Mouse (Mus musculus): ENCODE data around the gene Gm17387. TPM values are rescaled to one million over a fixed set of nuclear protein-coding genes. Genes with fewer than 3 reads are reported as not detected.

Gene Gm17387
- polyA plus RNA-seq, 1 experiment: not detected

DNA sequence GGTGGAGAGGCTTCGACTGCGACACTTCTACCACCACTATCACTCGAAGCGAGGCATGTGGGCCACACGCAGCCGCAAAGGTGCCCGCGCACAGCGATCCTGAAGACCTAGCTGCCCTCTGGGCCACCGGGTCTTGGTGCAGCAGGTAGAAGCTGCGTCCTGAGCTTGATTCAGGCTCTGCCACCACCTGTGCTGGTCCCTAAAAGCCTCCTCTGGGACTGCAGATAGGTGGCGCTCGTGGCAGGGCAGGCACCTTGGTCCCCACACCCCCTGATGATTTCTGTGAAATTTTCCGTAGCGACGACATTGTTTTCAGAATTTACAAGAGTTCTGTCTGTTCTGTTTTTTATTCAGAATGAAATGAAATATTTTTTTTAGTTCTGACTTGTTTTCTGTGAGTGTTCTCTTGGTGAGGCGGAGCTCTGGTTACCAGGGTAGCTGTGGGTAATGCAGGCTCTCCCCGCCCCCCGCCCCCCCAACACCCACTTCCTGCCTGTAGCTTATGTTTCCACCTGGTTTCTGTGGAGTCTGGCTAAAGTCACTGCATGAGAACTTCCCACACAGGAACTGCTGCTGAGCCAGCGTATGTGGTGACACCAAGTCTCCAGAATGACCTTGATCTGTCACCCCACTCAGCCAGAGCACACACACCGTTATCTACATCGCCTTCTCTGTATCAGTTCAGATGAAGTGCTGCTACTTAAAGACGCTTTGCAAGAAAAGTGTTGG is 43.2 kb downstream of the Gm17387 start:
- no peak overlapping the region for H3K9ac ChIP-seq (ENCODE audit: low read depth, poor library complexity, severe bottlenecking)
- peaks cover 5% of the 10 kb centered on the region for H3K4me1 ChIP-seq (ENCODE audit: control insufficient read depth, insufficient read depth, low read length)
- H3K27ac ChIP-seq (ENCODE audit: insufficient read depth, low read length): no peak overlapping the region
- peaks cover 5% of the 10 kb centered on the region; the same call in 1 of the 2 replicates for H3K36me3 ChIP-seq (ENCODE audit: control insufficient read depth, insufficient read depth, low read length, poor library complexity, severe bottlenecking)
- no peaks in the 10 kb centered on the region for H3K9me3 ChIP-seq (replicated peaks; ENCODE audit: control insufficient read depth, insufficient read depth, low read length, poor library complexity, severe bottlenecking)
- H3K27me3 ChIP-seq (ENCODE audit: control insufficient read depth, insufficient read depth, low read length, poor library complexity, severe bottlenecking): no peaks in the 10 kb centered on the region
- H3K4me3 ChIP-seq (ENCODE audit: low read depth, low read length): peak overlapping the region; percentile 22; the same call in 1 of the 2 replicates
- TF ChIP-seq POLR2A (IDR thresholded peaks at IDR 0.05; ENCODE audit: insufficient read depth, low read length): no peak
- peak; percentile 86 for TF ChIP-seq CTCF (IDR thresholded peaks at IDR 0.05; ENCODE audit: low read depth, low read length)

DNA sequence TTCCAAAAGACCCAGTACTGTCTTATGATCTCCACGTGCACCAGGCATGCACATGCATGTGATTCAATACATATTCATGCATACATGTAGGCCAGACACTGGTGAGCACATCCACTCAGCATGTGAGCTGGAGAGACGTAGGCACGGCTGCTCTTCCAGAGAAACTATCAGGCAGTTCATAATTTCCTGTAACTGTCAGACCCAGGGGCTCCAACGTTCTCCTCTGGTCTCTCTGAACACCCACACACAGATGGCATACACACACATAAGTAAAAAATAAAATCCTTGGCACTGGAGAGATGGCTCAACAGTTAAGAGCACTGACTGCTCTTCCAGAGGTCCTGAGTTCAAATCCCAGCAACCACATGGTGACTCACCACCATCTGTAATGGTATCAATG is 44.9 kb downstream of the Gm17387 start:
- H3K9me3 ChIP-seq (replicated peaks; ENCODE audit: control insufficient read depth, insufficient read depth, low read length, poor library complexity, severe bottlenecking): no peaks in the 10 kb centered on the region
- peaks cover 4% of the 10 kb centered on the region for H3K4me1 ChIP-seq (ENCODE audit: control insufficient read depth, insufficient read depth, low read length)
- H3K27ac ChIP-seq (ENCODE audit: insufficient read depth, low read length): no peak overlapping the region
- H3K9ac ChIP-seq (ENCODE audit: low read depth, poor library complexity, severe bottlenecking): no peak overlapping the region
- H3K27me3 ChIP-seq (ENCODE audit: control insufficient read depth, insufficient read depth, low read length, poor library complexity, severe bottlenecking): no peaks in the 10 kb centered on the region
- no peak overlapping the region for H3K4me3 ChIP-seq (ENCODE audit: low read depth, low read length)
- no peak for TF ChIP-seq CTCF (IDR thresholded peaks at IDR 0.05; ENCODE audit: low read depth, low read length)
- no peak for TF ChIP-seq POLR2A (IDR thresholded peaks at IDR 0.05; ENCODE audit: insufficient read depth, low read length)
- no peak for TF ChIP-seq EP300 (IDR thresholded peaks at IDR 0.05; ENCODE audit: insufficient read depth, low read depth, low read length)
- no peaks in the 10 kb centered on the region for H3K36me3 ChIP-seq (ENCODE audit: control insufficient read depth, insufficient read depth, low read length, poor library complexity, severe bottlenecking)

DNA sequence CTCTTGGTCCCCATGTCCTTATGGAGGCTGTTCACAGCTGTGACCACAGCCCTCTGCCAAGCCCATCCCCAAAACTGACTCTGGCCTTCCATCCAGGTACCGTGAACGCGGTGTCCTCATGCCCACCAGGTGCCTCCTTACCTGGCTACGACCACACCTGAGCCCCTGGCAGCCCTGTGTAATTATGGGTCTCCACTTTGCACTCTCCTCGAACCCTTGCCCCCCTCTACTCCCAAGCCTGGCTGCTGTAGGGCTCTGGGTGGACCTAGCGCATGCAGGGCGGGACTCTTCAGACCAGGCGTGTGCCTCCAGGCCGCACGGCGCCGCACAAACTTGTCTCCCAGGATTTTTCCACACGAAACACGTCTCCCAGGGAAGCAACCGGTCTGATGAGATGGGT is 48.9 kb downstream of the Gm17387 start, which contains the start of gene Pkp3:
TSS of gene Pkp3 (plus strand) at position 378 of the 400 bp plus-strand sequence.
- Histone ChIP-seq H3K36me3 (ENCODE audit: control insufficient read depth, insufficient read depth, low read length, poor library complexity, severe bottlenecking) (no peaks in the 10 kb centered on the region), H3K27ac (ENCODE audit: insufficient read depth, low read length) (no peak within 1 kb of the TSS), H3K4me1 (ENCODE audit: control insufficient read depth, insufficient read depth, low read length) (peaks cover 4% of the 10 kb centered on the region), H3K27me3 (ENCODE audit: control insufficient read depth, insufficient read depth, low read length, poor library complexity, severe bottlenecking) (no peaks in the 10 kb centered on the region), H3K9ac (ENCODE audit: low read depth, poor library complexity, severe bottlenecking) (peak within 1 kb of the TSS; percentile 26), H3K9me3 (replicated peaks; ENCODE audit: control insufficient read depth, insufficient read depth, low read length, poor library complexity, severe bottlenecking) (no peaks in the 10 kb centered on the region), H3K4me3 (ENCODE audit: low read depth, low read length) (no peak within 1 kb of the TSS)
- TF ChIP-seq POLR2A (IDR thresholded peaks at IDR 0.05; ENCODE audit: insufficient read depth, low read length): no peak
- no peak for TF ChIP-seq CTCF (IDR thresholded peaks at IDR 0.05; ENCODE audit: low read depth, low read length)
- TF ChIP-seq EP300 (IDR thresholded peaks at IDR 0.05; ENCODE audit: insufficient read depth, low read depth, low read length): no peak

DNA sequence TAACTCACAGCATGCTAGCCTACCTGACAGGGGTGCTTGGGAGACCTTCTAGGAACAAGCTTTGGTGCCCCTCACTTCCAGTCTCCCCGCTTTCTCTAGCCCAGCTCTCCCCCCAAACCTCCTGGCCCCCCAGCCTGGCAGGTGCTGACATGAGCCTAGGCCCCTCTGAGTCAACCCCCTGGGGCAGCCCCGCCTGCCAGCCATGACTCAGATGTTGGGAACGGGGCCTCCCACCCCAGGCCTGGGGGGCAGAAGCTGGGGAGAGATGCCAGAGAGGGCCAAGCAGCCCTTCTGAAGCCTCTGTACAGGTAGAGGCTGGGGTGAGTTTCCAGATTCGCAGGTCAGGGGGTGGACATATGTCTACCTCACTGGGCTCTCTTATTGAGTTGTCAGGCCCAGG is 49.9 kb downstream of the Gm17387 start:
- Histone ChIP-seq H3K27me3 (ENCODE audit: control insufficient read depth, insufficient read depth, low read length, poor library complexity, severe bottlenecking) (no peaks in the 10 kb centered on the region), H3K9me3 (replicated peaks; ENCODE audit: control insufficient read depth, insufficient read depth, low read length, poor library complexity, severe bottlenecking) (no peaks in the 10 kb centered on the region), H3K36me3 (ENCODE audit: control insufficient read depth, insufficient read depth, low read length, poor library complexity, severe bottlenecking) (no peaks in the 10 kb centered on the region), H3K4me3 (ENCODE audit: low read depth, low read length) (no peak overlapping the region), H3K9ac (ENCODE audit: low read depth, poor library complexity, severe bottlenecking) (no peak overlapping the region; the same call in 1 of the 2 replicates), H3K27ac (ENCODE audit: insufficient read depth, low read length) (no peak overlapping the region), H3K4me1 (ENCODE audit: control insufficient read depth, insufficient read depth, low read length) (peaks cover 4% of the 10 kb centered on the region)
- TF ChIP-seq EP300 (IDR thresholded peaks at IDR 0.05; ENCODE audit: insufficient read depth, low read depth, low read length) (no peak), POLR2A (IDR thresholded peaks at IDR 0.05; ENCODE audit: insufficient read depth, low read length) (no peak), CTCF (IDR thresholded peaks at IDR 0.05; ENCODE audit: low read depth, low read length) (no peak)

Other genes with a start within 250 kb of the Gm17387 start
- 3.7 and 3.9 TPM in 2 replicates for gene Syce1, start 241.3 kb upstream of the Gm17387 start, polyA plus RNA-seq (2011; ENCODE audit: insufficient read depth, insufficient read length, low read depth, missing spikeins)
- 14.5 and 23.4 TPM in 2 replicates for gene Zfp941, start 207.0 kb upstream of the Gm17387 start, polyA plus RNA-seq (2011; ENCODE audit: insufficient read depth, insufficient read length, low read depth, missing spikeins)
- gene Urah, start 194.1 kb upstream of the Gm17387 start, polyA plus RNA-seq (2011; ENCODE audit: insufficient read depth, insufficient read length, low read depth, missing spikeins): 13.1 and 15.2 TPM in 2 replicates
- not detected in 2 replicates for gene Scgb1c1, start 183.6 kb upstream of the Gm17387 start, polyA plus RNA-seq (2011; ENCODE audit: insufficient read depth, insufficient read length, low read depth, missing spikeins)
- not detected in 2 replicates for gene Odf3, start 181.3 kb upstream of the Gm17387 start, polyA plus RNA-seq (2011; ENCODE audit: insufficient read depth, insufficient read length, low read depth, missing spikeins)
- not detected in 2 replicates for gene Gm45785, start 172.8 kb upstream of the Gm17387 start, polyA plus RNA-seq (2011; ENCODE audit: insufficient read depth, insufficient read length, low read depth, missing spikeins)
- 23.3 and 26.3 TPM in 2 replicates for gene Ric8a, start 172.2 kb upstream of the Gm17387 start, polyA plus RNA-seq (2011; ENCODE audit: insufficient read depth, insufficient read length, low read depth, missing spikeins)
- 14.0 and 18.3 TPM in 2 replicates for gene Bet1l, start 171.6 kb upstream of the Gm17387 start, polyA plus RNA-seq (2011; ENCODE audit: insufficient read depth, insufficient read length, low read depth, missing spikeins)
- gene Psmd13, start 147.2 kb upstream of the Gm17387 start, polyA plus RNA-seq (2011; ENCODE audit: insufficient read depth, insufficient read length, low read depth, missing spikeins): 246 and 251 TPM in 2 replicates
- 17.4 and 17.9 TPM in 2 replicates for gene Sirt3, start 146.8 kb upstream of the Gm17387 start, polyA plus RNA-seq (2011; ENCODE audit: insufficient read depth, insufficient read length, low read depth, missing spikeins)
- not detected in 2 replicates for gene Cox8b, start 128.7 kb upstream of the Gm17387 start, polyA plus RNA-seq (2011; ENCODE audit: insufficient read depth, insufficient read length, low read depth, missing spikeins)
- not detected in 2 replicates for gene Nlrp6, start 108.2 kb upstream of the Gm17387 start, polyA plus RNA-seq (2011; ENCODE audit: insufficient read depth, insufficient read length, low read depth, missing spikeins)
- 9.4 and 9.7 TPM in 2 replicates for gene Pgghg, start 87.7 kb upstream of the Gm17387 start, polyA plus RNA-seq (2011; ENCODE audit: insufficient read depth, insufficient read length, low read depth, missing spikeins)
- 1.8 and 3.9 TPM in 2 replicates for gene Ifitm5, start 78.8 kb upstream of the Gm17387 start, polyA plus RNA-seq (2011; ENCODE audit: insufficient read depth, insufficient read length, low read depth, missing spikeins)
- 3.1 TPM in 1 of 2 replicates, not detected in the other for gene Gm45717, start 73.2 kb upstream of the Gm17387 start, polyA plus RNA-seq (2011; ENCODE audit: insufficient read depth, insufficient read length, low read depth, missing spikeins)
- gene Ifitm2, start 73.1 kb upstream of the Gm17387 start, polyA plus RNA-seq (2011; ENCODE audit: insufficient read depth, insufficient read length, low read depth, missing spikeins): 720 and 786 TPM in 2 replicates
- 501 and 504 TPM in 2 replicates for gene Ifitm1, start 61.9 kb upstream of the Gm17387 start, polyA plus RNA-seq (2011; ENCODE audit: insufficient read depth, insufficient read length, low read depth, missing spikeins)
- gene Ifitm3, start 18.4 kb upstream of the Gm17387 start, polyA plus RNA-seq (2011; ENCODE audit: insufficient read depth, insufficient read length, low read depth, missing spikeins): 410 and 433 TPM in 2 replicates
- not detected in 2 replicates for gene Ifitm6, start 11.2 kb upstream of the Gm17387 start, polyA plus RNA-seq (2011; ENCODE audit: insufficient read depth, insufficient read length, low read depth, missing spikeins)
- gene B4galnt4, start 32.0 kb downstream of the Gm17387 start, polyA plus RNA-seq (2011; ENCODE audit: insufficient read depth, insufficient read length, low read depth, missing spikeins): 18.3 and 22.2 TPM in 2 replicates
- 19.6 and 22.0 TPM in 2 replicates for gene Pkp3, start 49.1 kb downstream of the Gm17387 start, polyA plus RNA-seq (2011; ENCODE audit: insufficient read depth, insufficient read length, low read depth, missing spikeins)
- 15.4 and 23.2 TPM in 2 replicates for gene Sigirr, start 71.4 kb downstream of the Gm17387 start, polyA plus RNA-seq (2011; ENCODE audit: insufficient read depth, insufficient read length, low read depth, missing spikeins)
- gene Ano9, start 88.7 kb downstream of the Gm17387 start, polyA plus RNA-seq (2011; ENCODE audit: insufficient read depth, insufficient read length, low read depth, missing spikeins): 19.1 and 22.1 TPM in 2 replicates
- 42.5 and 55.3 TPM in 2 replicates for gene Ptdss2, start 93.3 kb downstream of the Gm17387 start, polyA plus RNA-seq (2011; ENCODE audit: insufficient read depth, insufficient read length, low read depth, missing spikeins)
- 44.8 and 48.5 TPM in 2 replicates for gene Rnh1, start 143.7 kb downstream of the Gm17387 start, polyA plus RNA-seq (2011; ENCODE audit: insufficient read depth, insufficient read length, low read depth, missing spikeins)
- 50.5 and 51.8 TPM in 2 replicates for gene Hras, start 164.9 kb downstream of the Gm17387 start, polyA plus RNA-seq (2011; ENCODE audit: insufficient read depth, insufficient read length, low read depth, missing spikeins)
- 3.3 and 3.4 TPM in 2 replicates for gene Lrrc56, start 165.0 kb downstream of the Gm17387 start, polyA plus RNA-seq (2011; ENCODE audit: insufficient read depth, insufficient read length, low read depth, missing spikeins)
- gene Lmntd2, start 184.9 kb downstream of the Gm17387 start, polyA plus RNA-seq (2011; ENCODE audit: insufficient read depth, insufficient read length, low read depth, missing spikeins): 5.9 and 6.6 TPM in 2 replicates
- 29.6 and 36.3 TPM in 2 replicates for gene Rassf7, start 186.7 kb downstream of the Gm17387 start, polyA plus RNA-seq (2011; ENCODE audit: insufficient read depth, insufficient read length, low read depth, missing spikeins)
- gene Phrf1, start 199.7 kb downstream of the Gm17387 start, polyA plus RNA-seq (2011; ENCODE audit: insufficient read depth, insufficient read length, low read depth, missing spikeins): 99.5 and 99.9 TPM in 2 replicates
- 0.57 TPM in 1 of 2 replicates, not detected in the other for gene Irf7, start 237.3 kb downstream of the Gm17387 start, polyA plus RNA-seq (2011; ENCODE audit: insufficient read depth, insufficient read length, low read depth, missing spikeins)
- gene Cdhr5, start 247.7 kb downstream of the Gm17387 start, polyA plus RNA-seq (2011; ENCODE audit: insufficient read depth, insufficient read length, low read depth, missing spikeins): not detected in 2 replicates